Mouse (Mus musculus) spleen, adult 2 months (tissue): ENCODE measurements around the gene Prkca.

Experiments
- CTCF ChIP-seq: fragments of 200-500 bp; IDR thresholded peaks from 2 replicates; pipeline ENCODE4 v1.5.1; 2011; ENCODE audit warnings: mild to moderate bottlenecking, inconsistent platforms; ENCODE audit not compliant: insufficient read depth, insufficient read length, insufficient replicate concordance; ENCODE audit errors: extremely low read depth
- POLR2A ChIP-seq: fragments of 200-500 bp; IDR thresholded peaks from 2 replicates; pipeline ENCODE4 v1.6.1; 2011; ENCODE audit warnings: low read depth, low read length, inconsistent platforms

- TF ChIP-seq POLR2A (no peak), CTCF (peak; percentile 34; the same call in 1 of the 2 replicates)
Measured at GRCm38 (mm10) chr11:107994487-107994886, 349.2 kb downstream of the Prkca start.
